Mouse (Mus musculus) lung, adult 2 months (tissue): ENCODE measurements around the gene Lrrtm3. TPM values are rescaled to one million over a fixed set of nuclear protein-coding genes. Genes with fewer than 3 reads are reported as not detected.
A peak's percentile ranks its signal among the peaks of the same experiment; 100 is the strongest.

Source experiments
- DNase-seq: peaks from one replicate; pipeline ENCODE4 v3.0.0; 2022
- H3K4me1 ChIP-seq: fragments of 200-500 bp; 2 replicates; pipeline ENCODE4 v1.6.1; 2011; ENCODE audit warnings: low read length; ENCODE audit not compliant: control insufficient read depth, insufficient read depth
- H3K4me3 ChIP-seq: fragments of 200-500 bp; replicated peaks from 2 replicates; pipeline ENCODE3; 2011; ENCODE audit warnings: low read depth, mild to moderate bottlenecking, control low read depth, low read length; ENCODE audit errors: extremely low read depth
- CTCF ChIP-seq: fragments of 200-500 bp; IDR thresholded peaks from 2 replicates; pipeline ENCODE4 v1.5.1; 2011; ENCODE audit warnings: mild to moderate bottlenecking, low read length, control low read depth; ENCODE audit not compliant: insufficient read depth
- POLR2A ChIP-seq: fragments of 200-500 bp; IDR thresholded peaks from 2 replicates; pipeline ENCODE4 v1.6.1; 2011; ENCODE audit warnings: low read depth, mild to moderate bottlenecking, control low read depth, low read length, borderline replicate concordance; ENCODE audit errors: extremely low read depth
- WGBS: fragments of 180-500 bp; shearing (Covaris S2); methylation state at CpG from one replicate; pipeline ENCODE4 v1.1.7; 2018; 5-methylcytosine and 5-hydroxymethylcytosine counted together
- polyA plus RNA-seq: library from polyadenylated mRNA; depleted of rRNA; stranded (reverse); fragments of >200 nt; gene quantifications from 2 replicates; pipeline ENCODE4 v1.2.3, GENCODE M21; 2012

Lrrtm3 gene
- polyA plus RNA-seq, 1 experiment: 0.24 TPM

DNA sequence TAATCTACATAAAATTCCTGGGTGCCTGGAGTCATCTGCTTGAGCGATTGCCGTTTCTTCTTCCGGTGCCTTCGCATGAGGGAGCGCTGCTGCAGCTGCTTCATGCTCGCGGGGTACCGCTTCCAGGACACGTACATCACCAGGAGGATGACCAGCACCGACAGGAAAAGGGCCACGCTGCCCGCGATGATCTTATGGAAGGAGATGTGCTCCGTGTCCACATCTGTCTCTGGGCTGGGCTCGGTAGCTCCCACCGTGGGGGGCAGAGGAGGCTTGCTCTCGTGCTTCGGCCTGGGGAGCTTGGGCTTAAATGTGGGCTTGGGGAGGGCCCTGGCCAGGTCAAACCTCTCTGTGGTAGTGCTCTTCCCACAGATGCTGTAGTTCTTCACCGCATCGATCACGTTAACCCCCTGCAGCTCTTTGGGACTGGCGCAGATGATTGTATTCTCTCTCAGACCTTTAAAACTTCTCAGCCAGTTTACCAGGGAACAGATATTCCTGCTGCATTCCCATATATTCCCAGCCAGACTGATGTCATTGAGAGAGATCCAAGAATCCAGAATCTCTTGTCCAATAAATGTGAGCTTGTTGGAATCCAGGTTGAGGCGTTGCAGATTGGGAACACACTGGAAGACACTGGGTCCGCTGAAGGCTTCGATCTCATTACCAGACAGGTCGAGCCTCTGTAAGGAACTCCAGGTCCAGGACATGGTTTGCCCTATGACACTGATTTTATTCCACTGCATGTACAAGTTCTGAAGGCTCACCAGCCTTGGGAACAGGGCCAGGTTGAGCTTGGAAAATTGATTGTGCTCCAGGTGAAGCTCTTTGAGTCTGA is 1.9 kb downstream of the Lrrtm3 start:
- no peak for TF ChIP-seq POLR2A
- no peak for TF ChIP-seq CTCF
- 8% methylated on average over 26 of the region's 26 CpGs for WGBS
- Histone ChIP-seq H3K4me1 (0 out of 2 replicates have a peak, but pooled peaks cover 3% of the 10 kb centered on the region), H3K4me3 (no peak overlapping the region)
- no peak for DNase-seq

DNA sequence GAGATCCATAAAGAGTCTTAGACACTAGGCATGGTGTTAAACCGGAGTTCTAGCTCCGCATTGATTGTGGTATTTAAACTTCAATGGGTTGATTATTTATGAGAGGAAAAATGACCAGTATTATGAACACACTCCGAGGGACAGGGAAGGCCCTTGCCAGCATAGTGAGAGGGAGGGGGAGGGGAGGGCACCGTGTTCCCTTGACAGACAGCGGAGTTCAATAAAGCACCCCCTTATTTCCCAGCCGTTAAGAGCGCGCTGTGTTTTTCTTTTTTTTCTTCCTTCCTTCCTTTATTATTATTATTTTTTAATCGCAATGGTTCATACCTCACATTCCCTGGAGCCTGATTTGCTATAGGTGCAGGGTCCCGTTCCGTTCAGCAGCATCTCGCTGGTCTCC is 2.6 kb downstream of the Lrrtm3 start:
- no peak for DNase-seq
- 2% methylated on average over 12 of the region's 12 CpGs for WGBS
- no peak for TF ChIP-seq CTCF
- H3K4me3 ChIP-seq: no peak overlapping the region
- H3K4me1 ChIP-seq: 0 out of 2 replicates have a peak, but pooled peaks cover 3% of the 10 kb centered on the region

DNA sequence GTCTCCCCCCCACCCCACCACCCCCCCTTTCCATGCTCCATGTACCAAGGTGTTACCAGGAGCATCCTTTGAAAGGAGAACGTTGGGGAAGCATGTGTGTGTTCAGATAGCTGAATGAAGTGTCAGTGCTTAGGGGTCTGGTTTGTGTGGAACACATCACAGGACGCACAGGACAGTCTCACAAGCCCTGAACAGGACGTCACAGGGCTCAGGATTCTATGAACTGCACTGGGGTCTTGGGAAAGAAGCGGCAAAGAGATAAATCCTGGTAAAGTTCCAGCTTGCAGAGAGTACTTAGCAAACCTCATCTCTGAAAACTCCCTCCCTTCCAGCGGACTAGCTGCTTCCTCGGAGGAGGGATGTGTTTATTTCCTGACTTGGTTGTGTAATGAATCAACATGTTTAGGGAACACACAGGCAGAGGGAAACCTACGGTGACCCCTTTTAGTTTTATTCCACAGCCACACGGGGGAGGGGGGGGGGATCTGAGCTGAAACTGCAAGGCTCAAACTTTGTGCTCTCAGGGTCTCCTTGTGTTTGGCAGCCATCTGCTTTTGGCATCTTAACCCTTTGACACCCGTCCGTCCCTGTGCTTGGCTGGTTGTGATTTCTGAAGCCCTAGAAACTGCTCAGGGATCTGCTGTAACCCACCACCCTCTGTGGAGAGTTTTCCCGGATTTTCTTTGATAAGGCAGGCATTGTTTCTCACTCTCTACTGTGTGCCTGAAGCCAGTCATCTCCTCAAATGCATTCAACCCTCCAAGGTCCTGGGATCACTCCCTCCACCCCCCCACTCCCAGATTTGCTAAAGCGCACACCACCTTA is 3.3 kb downstream of the Lrrtm3 start:
- DNase-seq: no peak
- 0 out of 2 replicates have a peak, but pooled peaks cover 3% of the 10 kb centered on the region for H3K4me1 ChIP-seq
- WGBS: 9% methylated on average over 12 of the region's 12 CpGs
- no peak overlapping the region for H3K4me3 ChIP-seq
- TF ChIP-seq CTCF (no peak), POLR2A (no peak)

DNA sequence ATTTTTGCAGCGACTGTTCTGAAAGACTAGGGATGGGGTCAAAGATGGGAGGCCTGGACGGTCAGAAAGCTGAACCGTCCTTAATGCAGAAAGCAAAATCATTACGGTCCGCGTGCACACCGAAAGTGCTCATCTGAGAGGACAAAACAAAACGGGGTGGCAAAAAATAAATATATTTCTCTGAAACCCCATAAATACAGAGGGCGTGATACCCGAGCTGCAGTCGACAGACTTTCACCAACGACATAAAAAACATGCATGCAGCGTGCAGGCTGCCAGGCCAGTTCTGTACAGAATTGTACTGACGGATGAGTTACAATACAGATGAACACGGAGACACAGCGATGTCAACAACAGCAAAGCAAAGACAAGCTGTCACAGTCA is 3.9 kb downstream of the Lrrtm3 start:
- H3K4me3 ChIP-seq: no peak overlapping the region
- TF ChIP-seq POLR2A (no peak), CTCF (no peak)
- 67% methylated on average over 16 of the region's 16 CpGs for WGBS
- DNase-seq: no peak
- H3K4me1 ChIP-seq: 0 out of 2 replicates have a peak, but pooled peaks cover 3% of the 10 kb centered on the region

DNA sequence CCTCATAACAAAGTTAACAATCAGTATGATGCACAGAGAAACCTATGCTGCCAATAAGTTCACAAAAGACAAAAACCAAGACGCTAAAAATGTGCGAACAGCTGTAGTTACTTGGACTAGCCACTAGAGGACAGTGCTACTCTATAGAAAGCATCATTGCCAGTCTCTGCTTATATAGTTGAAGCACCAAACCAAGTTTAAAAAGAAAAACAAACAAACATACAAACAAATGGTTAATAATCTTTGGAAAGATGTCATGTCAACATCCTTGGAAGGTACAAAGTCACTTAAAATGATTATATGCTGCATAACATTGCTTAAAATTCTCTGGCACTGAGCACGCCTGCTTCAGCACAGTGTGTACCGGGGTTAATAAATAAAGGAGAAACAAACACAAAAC is 5.6 kb downstream of the Lrrtm3 start:
- no peak for DNase-seq
- H3K4me3 ChIP-seq: no peak overlapping the region
- 0 out of 2 replicates have a peak, but pooled peaks cover 3% of the 10 kb centered on the region for H3K4me1 ChIP-seq
- 39% methylated on average over 4 of the region's 4 CpGs for WGBS
- no peak for TF ChIP-seq POLR2A
- peak; percentile 38; the same call in 1 of the 2 replicates for TF ChIP-seq CTCF

DNA sequence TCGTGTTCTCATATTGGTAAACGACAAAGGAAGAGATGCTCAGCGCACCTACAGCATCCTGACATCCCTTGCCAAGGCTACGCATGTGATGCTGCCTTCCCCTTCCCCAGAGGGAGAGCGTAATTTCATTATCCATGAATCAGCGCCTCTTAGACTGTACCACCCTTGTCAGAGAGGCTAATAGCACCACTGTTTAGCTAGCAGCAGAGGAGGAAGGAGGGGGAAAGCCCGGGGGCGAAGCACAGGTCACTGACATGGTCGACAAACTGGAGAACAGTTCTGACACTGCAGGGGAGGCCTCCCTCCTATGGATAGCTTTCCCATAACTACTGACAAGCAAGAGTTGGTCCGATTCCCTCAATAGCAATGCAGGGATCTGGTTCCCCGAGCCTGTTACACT is 6.3 kb downstream of the Lrrtm3 start:
- no peak for DNase-seq
- TF ChIP-seq CTCF (no peak), POLR2A (no peak)
- Histone ChIP-seq H3K4me3 (no peak overlapping the region), H3K4me1 (0 out of 2 replicates have a peak, but pooled peaks cover 3% of the 10 kb centered on the region)
- WGBS: 56% methylated on average over 11 of the region's 11 CpGs

DNA sequence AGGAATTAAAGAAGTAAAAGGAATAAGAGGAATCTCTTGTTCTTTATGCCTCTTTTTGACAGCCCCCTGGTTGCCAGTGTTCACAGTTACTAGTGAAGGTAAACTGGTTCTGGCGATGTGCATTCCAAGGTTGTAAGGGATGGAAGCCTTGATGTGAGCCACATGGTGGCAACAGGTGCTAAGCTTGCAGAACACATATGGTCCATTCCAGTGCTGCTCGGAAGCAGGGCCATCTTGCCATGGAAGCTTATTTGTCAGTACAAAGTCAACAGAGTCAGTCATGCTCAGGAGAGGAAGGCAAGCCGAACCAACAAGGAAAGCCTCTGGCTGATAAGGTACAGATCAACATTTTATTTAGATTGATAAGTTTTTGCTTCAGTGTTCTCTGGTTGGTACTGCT is 7.7 kb downstream of the Lrrtm3 start:
- Histone ChIP-seq H3K4me3 (no peak overlapping the region), H3K4me1 (no peaks in the 10 kb centered on the region)
- WGBS: 61% methylated on average over 3 of the region's 3 CpGs
- DNase-seq: no peak
- TF ChIP-seq CTCF (no peak), POLR2A (no peak)

DNA sequence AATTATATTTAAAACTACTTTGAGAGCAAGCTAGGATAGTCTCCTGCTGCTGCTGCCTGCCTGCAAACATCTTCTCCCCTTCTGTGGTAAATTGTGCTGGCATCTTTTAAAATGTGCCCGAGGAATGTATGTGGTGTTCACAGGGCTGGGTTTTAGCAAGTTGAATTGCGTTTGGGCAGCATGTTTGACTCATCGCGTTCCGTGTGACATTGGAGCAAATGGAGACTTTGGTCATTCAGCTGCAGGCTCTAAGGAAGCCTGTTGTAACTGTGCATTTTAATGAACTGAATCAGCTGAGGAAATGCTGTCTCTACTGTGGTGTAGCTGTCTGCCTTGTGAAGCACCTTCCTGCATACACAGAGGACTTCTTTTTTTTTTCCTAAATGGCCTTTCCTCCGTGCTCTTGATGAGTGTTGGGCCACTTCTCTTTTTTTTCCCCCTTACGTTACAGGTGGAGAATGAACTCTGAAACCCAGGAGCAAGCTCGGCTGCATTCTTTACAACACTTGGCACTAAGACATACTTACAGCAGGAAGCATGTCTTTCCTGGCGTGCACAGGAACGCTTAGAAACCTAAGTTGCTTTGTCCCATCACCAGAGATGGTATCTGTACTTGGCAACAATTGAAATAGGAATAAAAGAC is 13.5 kb downstream of the Lrrtm3 start:
- DNase-seq: no peak
- Histone ChIP-seq H3K4me1 (peaks cover 3% of the 10 kb centered on the region; the same call in 1 of the 2 replicates), H3K4me3 (no peak overlapping the region)
- TF ChIP-seq POLR2A: no peak
- TF ChIP-seq CTCF: no peak
- WGBS: 27% methylated on average over 10 of the region's 10 CpGs

DNA sequence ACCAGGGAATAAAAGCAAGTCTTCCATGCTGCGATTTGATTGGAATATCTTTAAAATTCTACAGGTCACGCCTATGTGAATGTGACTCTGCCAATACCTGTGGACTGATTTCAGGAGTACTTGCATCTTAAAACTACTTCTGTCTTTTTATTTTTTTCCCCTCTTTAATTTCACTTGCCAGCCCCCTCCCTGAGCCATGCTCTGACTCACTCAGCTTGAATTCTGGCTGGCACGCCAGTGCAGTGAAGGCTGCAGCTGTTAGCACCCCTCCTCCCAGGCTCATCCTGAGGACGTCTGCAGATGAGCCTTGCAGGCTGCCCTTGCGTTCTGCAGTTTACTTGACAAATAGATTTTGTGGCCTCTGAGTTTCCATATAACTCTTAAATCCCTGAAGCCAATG is 14.1 kb downstream of the Lrrtm3 start:
- no peak overlapping the region for H3K4me3 ChIP-seq
- WGBS: 26% methylated on average over 5 of the region's 5 CpGs
- TF ChIP-seq CTCF: no peak
- TF ChIP-seq POLR2A: no peak
- no peak for DNase-seq
- peaks cover 3% of the 10 kb centered on the region; the same call in 1 of the 2 replicates for H3K4me1 ChIP-seq
